Mouse (Mus musculus): ENCODE measurements at regions not wholly inside any gene's neighbourhood (a gene's known extent, or its start where the extent isn't known, plus 50 kb on each side); places are given as distances from the start of the nearest gene placed in this dataset.
A peak's percentile ranks its signal among the peaks of the same experiment; 100 is the strongest.

- peak; percentile 19 for DNase-seq
These were observed 271.6 kb downstream of the Gm826 start for GRCm38 (mm10) chr2:160062148-160062937.

- no peak for DNase-seq
These were observed 273.9 kb downstream of the Gm826 start for GRCm38 (mm10) chr2:160060091-160060490.

GRCm38 (mm10) chr2:160057211-160057610 is 276.8 kb downstream of the Gm826 start:
- DNase-seq: no peak

GRCm38 (mm10) chr2:160054411-160054810 is 279.6 kb downstream of the Gm826 start:
- no peak for DNase-seq

GRCm38 (mm10) chr2:160048286-160048685 is 285.7 kb downstream of the Gm826 start:
- no peak for DNase-seq

DNA sequence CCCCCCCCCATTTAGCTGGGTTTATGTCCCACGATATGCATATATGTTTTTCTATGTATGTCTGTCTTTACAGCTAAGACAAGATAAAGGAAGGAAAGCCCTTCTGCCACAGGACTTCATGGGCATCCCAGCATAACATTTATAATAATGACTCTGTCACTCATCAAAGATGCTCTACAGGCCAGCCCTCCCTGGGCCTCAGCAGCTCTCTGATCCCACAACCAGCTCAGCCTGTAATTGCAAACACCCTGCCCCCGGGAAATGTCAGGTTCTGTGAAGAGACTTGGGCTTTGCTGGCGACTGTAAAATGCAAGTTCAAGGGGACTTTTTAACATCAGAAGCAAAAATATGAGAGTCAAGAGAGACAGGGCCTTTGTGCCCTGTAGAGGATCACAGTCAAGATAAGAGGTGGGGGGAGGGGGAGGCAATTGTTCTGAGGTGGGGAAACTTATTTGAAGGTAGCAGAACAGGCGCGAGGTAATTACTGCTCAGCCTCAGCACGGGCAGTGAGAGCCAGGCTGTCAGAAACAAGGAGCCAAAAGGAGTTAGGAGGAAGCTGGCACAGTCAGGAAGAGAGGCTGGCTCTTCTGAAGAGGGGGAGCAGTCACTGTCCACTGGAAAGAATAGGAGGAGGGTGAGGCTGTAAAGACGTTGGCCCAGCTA is 286.9 kb downstream of the Gm826 start:
- DNase-seq: no peak

- no peak for DNase-seq
These were observed 289.4 kb downstream of the Gm826 start for GRCm38 (mm10) chr2:160044591-160044990.

DNA sequence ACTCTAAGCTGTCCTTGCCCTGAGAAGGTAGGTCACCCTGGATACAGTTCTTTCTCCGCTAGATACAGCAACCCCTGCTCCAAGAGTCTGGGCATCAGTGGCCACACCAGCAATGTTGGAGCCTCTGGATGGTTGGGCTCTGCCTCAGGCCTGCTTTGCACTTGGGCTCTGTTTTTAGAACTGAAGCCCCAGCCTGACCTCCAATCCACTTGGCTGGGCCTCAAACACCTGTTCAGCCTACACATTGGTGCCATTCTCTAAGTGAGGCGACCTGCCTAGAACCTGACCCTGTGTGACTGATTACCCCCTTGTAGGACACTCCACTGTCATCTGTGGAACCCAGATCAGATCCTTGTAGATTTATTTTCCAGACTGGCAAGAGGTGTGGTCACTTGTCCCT is 289.8 kb downstream of the Gm826 start:
- DNase-seq: no peak

GRCm38 (mm10) chr2:160029432-160029831 is 304.5 kb downstream of the Gm826 start:
- no peak for DNase-seq

GRCm38 (mm10) chr2:160028459-160028858 is 305.5 kb downstream of the Gm826 start:
- no peak for DNase-seq

- DNase-seq: no peak
These were observed 308.1 kb downstream of the Gm826 start for GRCm38 (mm10) chr2:160025911-160026310.

- no peak for DNase-seq
These were observed 312.4 kb downstream of the Gm826 start for GRCm38 (mm10) chr2:160021541-160021940.

DNA sequence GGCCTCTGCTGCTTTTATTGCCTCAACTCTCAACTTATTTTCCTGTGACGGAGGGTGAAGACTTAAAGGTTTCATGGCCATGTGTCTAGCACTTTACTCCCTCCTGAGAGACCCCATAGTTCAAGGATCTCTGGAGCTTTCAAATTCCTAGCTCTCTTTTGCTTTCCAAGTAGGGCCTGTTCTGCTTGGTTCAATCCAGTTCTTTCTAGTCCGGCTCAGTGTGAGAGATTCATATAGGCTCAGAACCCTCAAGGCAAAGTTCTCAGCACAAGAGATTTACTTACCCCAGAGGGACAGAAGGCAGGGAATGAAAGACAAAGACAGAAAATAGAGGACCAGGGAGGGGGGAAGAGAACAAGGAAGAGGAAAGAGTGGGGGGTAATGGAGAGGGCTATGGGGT is 313.1 kb downstream of the Gm826 start:
- DNase-seq: no peak

DNA sequence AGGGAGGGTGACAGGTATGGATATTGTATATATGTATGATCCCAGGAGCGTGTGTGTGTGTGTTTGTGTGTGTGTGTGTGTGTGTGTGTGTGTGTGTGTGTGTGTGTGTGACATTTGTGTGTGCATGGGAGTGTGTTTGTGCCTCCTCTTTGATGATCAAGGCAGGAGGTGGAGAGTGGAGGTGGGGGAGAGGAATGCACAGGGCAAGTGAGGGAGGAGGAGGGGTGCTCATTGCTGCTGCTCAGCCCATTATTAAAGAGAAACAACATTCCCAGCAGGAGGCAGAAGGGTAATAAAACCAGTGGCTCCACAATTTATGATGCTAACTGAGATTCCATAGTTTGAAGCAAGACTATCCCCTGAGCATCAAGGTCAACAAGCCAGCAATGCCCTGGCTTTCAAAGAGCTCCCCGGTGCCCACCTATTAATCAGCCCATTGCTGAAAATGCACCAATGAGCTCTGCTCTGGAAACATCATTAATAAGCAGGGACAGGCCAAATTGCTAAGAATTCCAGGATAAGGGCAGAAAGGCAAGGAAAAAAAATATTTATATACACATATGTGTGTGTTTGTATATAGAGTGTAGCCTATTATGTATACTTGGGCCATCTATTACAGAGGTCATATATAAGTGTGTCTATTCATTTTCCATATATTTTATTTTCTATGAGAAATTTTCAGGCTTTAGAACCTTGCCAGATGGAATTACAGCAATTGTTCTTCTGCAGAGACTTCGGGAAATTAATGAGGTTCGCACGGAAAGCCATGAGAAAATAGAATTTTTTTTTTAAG is 316.7 kb downstream of the Gm826 start:
- no peak for DNase-seq

GRCm38 (mm10) chr2:160011421-160011820 is 322.5 kb downstream of the Gm826 start:
- DNase-seq: no peak

DNA sequence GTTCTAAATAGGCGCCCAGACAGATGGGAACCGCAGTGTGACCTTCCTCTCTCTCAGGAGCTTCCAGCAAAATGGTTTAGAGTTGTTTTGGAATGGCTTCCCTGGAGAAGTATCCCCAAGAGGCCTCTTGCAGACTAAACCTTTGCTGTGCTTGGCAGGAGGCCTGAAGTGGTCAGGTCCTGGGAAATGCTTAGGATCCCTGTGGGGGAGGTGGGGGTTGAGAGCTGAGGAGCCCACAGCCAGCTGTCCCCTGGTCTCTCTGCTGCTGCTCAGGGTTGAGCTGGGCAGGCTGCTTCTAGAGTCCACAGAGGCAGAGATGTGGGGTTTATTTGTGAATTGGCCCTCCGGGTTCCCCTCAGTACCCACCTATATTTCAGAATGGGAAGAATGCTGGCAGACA is 331.3 kb downstream of the Gm826 start:
- no peak for DNase-seq

GRCm38 (mm10) chr2:160000449-160000848 is 333.5 kb downstream of the Gm826 start:
- DNase-seq: peak; percentile 8

GRCm38 (mm10) chr2:159997395-159997794 is 336.6 kb downstream of the Gm826 start:
- DNase-seq: no peak

- DNase-seq: no peak
These were observed 339.5 kb downstream of the Gm826 start for GRCm38 (mm10) chr2:159994490-159994889.

GRCm38 (mm10) chr2:159986719-159987118 is 347.2 kb downstream of the Gm826 start:
- no peak for DNase-seq

GRCm38 (mm10) chr2:159981694-159982093 is 352.3 kb downstream of the Gm826 start:
- no peak for DNase-seq

GRCm38 (mm10) chr2:159950369-159950768 is 383.6 kb downstream of the Gm826 start:
- DNase-seq: no peak

DNA sequence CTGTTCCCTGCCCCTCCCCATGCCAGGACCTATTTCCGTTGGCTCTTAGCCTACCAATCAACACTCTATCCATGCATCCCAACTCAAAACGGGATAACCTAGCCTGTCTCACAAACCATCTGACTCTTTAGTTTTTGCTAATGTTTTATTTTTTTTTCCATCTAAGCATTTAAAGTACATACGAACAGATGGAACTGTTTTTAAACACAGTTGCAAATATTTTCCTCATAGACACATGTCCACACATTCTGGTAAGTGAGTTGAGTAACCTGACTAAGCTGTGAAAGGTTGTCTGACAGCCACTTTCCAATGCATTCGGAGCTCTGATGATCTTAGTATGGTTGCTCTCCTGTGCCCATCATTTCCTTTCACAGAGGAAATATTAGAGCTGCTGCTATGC is 384.9 kb downstream of the Gm826 start:
- DNase-seq: no peak

GRCm38 (mm10) chr2:159930744-159931143 is 403.2 kb downstream of the Gm826 start:
- DNase-seq: no peak
